Mouse (Mus musculus): ENCODE measurements around the gene Fcgbp. TPM values are rescaled to one million over a fixed set of nuclear protein-coding genes. Genes with fewer than 3 reads are reported as not detected.
"Not testable (repeated sequence)": the region's sequence is repeated elsewhere in the genome, so short reads cannot be mapped to it uniquely, and the experiment has no call there.

Gene Fcgbp
- 1 to 10 TPM; 1.3 to 1.8 (median 1.7) TPM for total RNA-seq (2022)

- DNase-seq (ENCODE audit: low spot score in 2 of 2): no peak
These were observed at the start of gene Fcgbp for GRCm38 (mm10) chr7:28070531-28071298. Gene Fcgbp (plus strand): TSS chr7:28071236.

- no peak for DNase-seq (ENCODE audit: low spot score in 2 of 2)
These were observed 26.5 kb upstream of the Fcgbp start for GRCm38 (mm10) chr7:28044524-28044923.

GRCm38 (mm10) chr7:28049476-28050409, 21.3 kb upstream of the Fcgbp start, which contains the start of gene Psmc4:
Gene Psmc4 (minus strand): TSS chr7:28050101.
- DNase-seq (ENCODE audit: low spot score in 2 of 2): peak; percentile 98 to 99

- DNase-seq (ENCODE audit: low spot score in 2 of 2): no peak
These were observed 20.5 kb upstream of the Fcgbp start for GRCm38 (mm10) chr7:28050584-28050983.

- no peak for DNase-seq (ENCODE audit: low spot score in 2 of 2)
These were observed 17.7 kb upstream of the Fcgbp start for GRCm38 (mm10) chr7:28053046-28053930.

- no peak for DNase-seq (ENCODE audit: low spot score in 2 of 2)
These were observed 11.1 kb upstream of the Fcgbp start for GRCm38 (mm10) chr7:28059972-28060371.

GRCm38 (mm10) chr7:28068661-28069060, 2.4 kb upstream of the Fcgbp start:
- no peak for DNase-seq (ENCODE audit: low spot score in 2 of 2)

GRCm38 (mm10) chr7:28069546-28070172, 1.4 kb upstream of the Fcgbp start:
- DNase-seq (ENCODE audit: low spot score in 2 of 2): no peak

- DNase-seq (ENCODE audit: low spot score in 2 of 2): peak; percentile 14 to 31
These were observed 13.2 kb downstream of the Fcgbp start for GRCm38 (mm10) chr7:28084215-28084614.

- DNase-seq (ENCODE audit: low spot score in 2 of 2): no peak
These were observed 15.2 kb downstream of the Fcgbp start for GRCm38 (mm10) chr7:28086236-28086635.

- DNase-seq (ENCODE audit: low spot score in 2 of 2): no peak
These were observed 22.5 kb downstream of the Fcgbp start for GRCm38 (mm10) chr7:28093541-28093940.

- no peak for DNase-seq (ENCODE audit: low spot score in 2 of 2)
These were observed 28.1 kb downstream of the Fcgbp start for GRCm38 (mm10) chr7:28099101-28099500.

GRCm38 (mm10) chr7:28100596-28101590, 29.9 kb downstream of the Fcgbp start:
- DNase-seq (ENCODE audit: low spot score in 2 of 2): peak in 1 of 2 experiments; percentile 19

- DNase-seq (ENCODE audit: low spot score in 2 of 2): not testable (repeated sequence)
These were observed 31.9 kb downstream of the Fcgbp start for GRCm38 (mm10) chr7:28102936-28103335.

- DNase-seq (ENCODE audit: low spot score in 2 of 2): no peak
These were observed 33.6 kb downstream of the Fcgbp start for GRCm38 (mm10) chr7:28104670-28105069.

- DNase-seq (ENCODE audit: low spot score in 2 of 2): no peak
These were observed 35.2 kb downstream of the Fcgbp start for GRCm38 (mm10) chr7:28106241-28106640.

- no peak for DNase-seq (ENCODE audit: low spot score in 2 of 2)
These were observed 43.6 kb downstream of the Fcgbp start for GRCm38 (mm10) chr7:28114648-28115047.

GRCm38 (mm10) chr7:28129166-28129565, 58.1 kb downstream of the Fcgbp start, which contains the start of gene 9530053A07Rik:
Gene 9530053A07Rik (plus strand): TSS chr7:28129466.
- DNase-seq (ENCODE audit: low spot score in 2 of 2): no peak

- no peak for DNase-seq (ENCODE audit: low spot score in 2 of 2)
These were observed 66.6 kb downstream of the Fcgbp start for GRCm38 (mm10) chr7:28137613-28138012.
